Mouse (Mus musculus) intestine, embryonic 16.5 days (tissue): Measurements from ENCODE around the gene Arf3. TPM values are rescaled to one million over a fixed set of nuclear protein-coding genes. Genes with fewer than 3 reads are reported as not detected.

Experiments used
- ATAC-seq: fragments of 200-750 bp; cut with Nextera tagmentation; 2 replicates; pipeline ENCODE4 v1.8.0; 2017; ENCODE audit warnings: moderate TSS enrichment, moderate library complexity
- H3K27ac ChIP-seq: fragments of 300-500 bp; sonication (generic); 2 replicates; pipeline ENCODE4 v1.5.1; 2014; ENCODE audit warnings: mild to moderate bottlenecking, low read length
- H3K27me3 ChIP-seq: fragments of 300-500 bp; sonication (generic); replicated peaks from 2 replicates; pipeline ENCODE4 v1.6.1; 2014; ENCODE audit warnings: low read length, control low read depth, mixed read lengths; ENCODE audit not compliant: control insufficient read depth, insufficient read depth
- H3K36me3 ChIP-seq: fragments of 300-500 bp; sonication (generic); 2 replicates; pipeline ENCODE4 v1.6.1; 2014; ENCODE audit warnings: low read length, control low read depth; ENCODE audit not compliant: control insufficient read depth, insufficient read depth
- H3K4me1 ChIP-seq: fragments of 300-500 bp; sonication (generic); 2 replicates; pipeline ENCODE4 v1.6.1; 2014; ENCODE audit warnings: low read length, control low read depth, mixed read lengths; ENCODE audit not compliant: control insufficient read depth, insufficient read depth
- H3K4me2 ChIP-seq: fragments of 300-500 bp; sonication (generic); 2 replicates; pipeline ENCODE4 v1.6.1; 2014; ENCODE audit warnings: low read depth, low read length, control low read depth
- H3K4me3 ChIP-seq: fragments of 300-500 bp; sonication (generic); 2 replicates; pipeline ENCODE4 v1.5.1; 2014; ENCODE audit warnings: mild to moderate bottlenecking, low read length
- H3K9ac ChIP-seq: fragments of 300-500 bp; sonication (generic); 2 replicates; pipeline ENCODE4 v1.6.1; 2014; ENCODE audit warnings: low read depth, low read length
- H3K9me3 ChIP-seq: fragments of 300-500 bp; sonication (generic); 2 replicates; pipeline ENCODE4 v1.6.1; 2016; ENCODE audit warnings: low read length, control low read depth; ENCODE audit not compliant: control insufficient read depth
- WGBS: fragments of 180-500 bp; shearing (Covaris S2); extraction: QIAGEN DNeasy Blood & Tissue Kit; methylation state at CpG from one replicate; pipeline ENCODE4 v1.1.7; 2014; 5-methylcytosine and 5-hydroxymethylcytosine counted together
- polyA plus RNA-seq: library from polyadenylated mRNA; unstranded; fragments of >200 nt; fragmentation: Nextera tagmentation; extraction: Ambion mirVana; gene quantifications from 2 replicates; pipeline ENCODE4 v1.2.1, GENCODE M21; 2015

The Arf3 gene
- polyA plus RNA-seq, 1 experiment from 2014 or later: 35.4 TPM

GRCm38 (mm10) chr15:98771813-98772425, 8.9 kb upstream of the Arf3 start:
- Histone ChIP-seq H3K27me3 (peaks cover 41% of the 10 kb centered on the region), H3K4me2 (peak overlapping the region; percentile 62), H3K4me3 (peak overlapping the region; percentile 40), H3K9me3 (no peaks in the 10 kb centered on the region), H3K36me3 (no peaks in the 10 kb centered on the region), H3K27ac (no peak overlapping the region), H3K4me1 (peaks cover 11% of the 10 kb centered on the region), H3K9ac (0 out of 2 replicates have a peak overlapping the region, but pooled peaks have one; percentile 59)
- 10% methylated on average over 12 of the region's 12 CpGs for WGBS
- ATAC-seq: no peak

DNA sequence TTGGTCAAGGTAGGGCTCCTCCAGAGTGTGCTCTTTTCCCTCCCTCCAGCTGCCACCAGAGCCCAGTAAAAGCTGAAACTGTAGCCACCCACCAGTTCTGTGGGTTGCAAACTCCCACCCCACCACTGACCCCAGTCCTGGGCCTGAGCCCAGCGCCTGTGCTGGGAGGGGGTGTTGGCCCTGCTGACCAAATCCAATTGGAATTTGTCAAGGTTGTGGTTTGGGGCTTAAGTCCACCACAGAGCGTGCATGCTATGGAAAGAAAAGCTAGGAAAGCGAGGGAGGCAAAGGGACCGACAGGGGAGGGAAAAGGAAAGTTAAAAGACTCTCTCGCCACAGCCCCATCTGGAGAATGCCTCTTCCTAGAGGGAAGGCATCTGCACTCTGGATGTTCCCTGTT, 5.2 kb upstream of the Arf3 start:
- Histone ChIP-seq H3K27me3 (peaks cover 14% of the 10 kb centered on the region), H3K4me1 (peaks cover 7% of the 10 kb centered on the region), H3K4me3 (no peak overlapping the region), H3K9me3 (no peaks in the 10 kb centered on the region), H3K27ac (no peak overlapping the region), H3K36me3 (no peaks in the 10 kb centered on the region), H3K4me2 (no peak overlapping the region), H3K9ac (no peak overlapping the region)
- no peak for ATAC-seq
- 34% methylated on average over 5 of the region's 5 CpGs for WGBS

DNA sequence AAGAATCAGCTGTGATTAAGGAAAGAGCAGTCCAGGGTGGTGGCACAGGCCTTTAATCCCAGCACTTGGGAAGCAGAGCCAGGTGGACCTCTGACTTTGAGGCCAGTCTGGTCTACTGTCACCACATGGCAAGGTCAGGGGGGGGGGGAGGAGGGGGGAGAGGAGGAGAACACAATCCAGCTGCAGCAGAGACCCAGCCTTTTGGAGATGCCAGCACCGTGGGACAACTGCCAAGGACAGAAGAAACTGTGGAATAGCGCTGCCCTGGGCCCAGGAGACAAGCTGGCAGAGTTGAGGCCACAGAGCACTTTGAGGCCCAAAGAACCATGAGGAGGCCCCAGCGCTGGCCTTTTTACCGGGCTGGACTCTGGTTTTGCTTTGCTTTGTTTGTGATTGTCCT, 2.9 kb upstream of the Arf3 start:
- peaks cover 12% of the 10 kb centered on the region for H3K4me1 ChIP-seq
- H3K27me3 ChIP-seq: peaks cover under 1% of the 10 kb centered on the region; the same call in 1 of the 2 replicates
- WGBS: 71% methylated on average over 4 of the region's 4 CpGs
- H3K9ac ChIP-seq: no peak overlapping the region
- H3K36me3 ChIP-seq: no peaks in the 10 kb centered on the region
- no peak overlapping the region for H3K27ac ChIP-seq
- no peaks in the 10 kb centered on the region for H3K9me3 ChIP-seq
- ATAC-seq: no peak
- no peak overlapping the region for H3K4me3 ChIP-seq
- H3K4me2 ChIP-seq: no peak overlapping the region

GRCm38 (mm10) chr15:98762201-98762621, 803 bp downstream of the Arf3 start:
- H3K36me3 ChIP-seq: peaks cover 3% of the 10 kb centered on the region; the same call in 1 of the 2 replicates
- H3K27ac ChIP-seq: peak overlapping the region; percentile 88
- peaks cover 12% of the 10 kb centered on the region for H3K4me1 ChIP-seq
- H3K9me3 ChIP-seq: no peaks in the 10 kb centered on the region
- peak overlapping the region; percentile 96 for H3K9ac ChIP-seq
- no peaks in the 10 kb centered on the region for H3K27me3 ChIP-seq
- ATAC-seq: peak; percentile 86
- H3K4me2 ChIP-seq: peak overlapping the region; percentile 93
- WGBS: 0% methylated on average over 21 of the region's 24 CpGs
- H3K4me3 ChIP-seq: peak overlapping the region; percentile 97

- no peaks in the 10 kb centered on the region for H3K9me3 ChIP-seq
- WGBS: 85% methylated on average over 2 of the region's 2 CpGs
- peaks cover 3% of the 10 kb centered on the region for H3K36me3 ChIP-seq
- H3K27me3 ChIP-seq: no peaks in the 10 kb centered on the region
- H3K4me2 ChIP-seq: no peak overlapping the region
- H3K4me1 ChIP-seq: 0 out of 2 replicates have a peak, but pooled peaks cover 3% of the 10 kb centered on the region
- no peak overlapping the region for H3K27ac ChIP-seq
- H3K4me3 ChIP-seq: no peak overlapping the region
- H3K9ac ChIP-seq: no peak overlapping the region
- ATAC-seq: no peak
These were observed 8.9 kb downstream of the Arf3 start for GRCm38 (mm10) chr15:98754125-98754524.

GRCm38 (mm10) chr15:98753021-98753423, 10.0 kb downstream of the Arf3 start:
- Histone ChIP-seq H3K9me3 (no peaks in the 10 kb centered on the region), H3K36me3 (no peaks in the 10 kb centered on the region; the same call in 1 of the 2 replicates), H3K4me2 (no peak overlapping the region), H3K9ac (no peak overlapping the region), H3K4me3 (no peak overlapping the region), H3K4me1 (peaks cover 7% of the 10 kb centered on the region), H3K27ac (no peak overlapping the region), H3K27me3 (no peaks in the 10 kb centered on the region)
- WGBS: 55% methylated on average over 8 of the region's 8 CpGs
- ATAC-seq: peak; percentile 77

DNA sequence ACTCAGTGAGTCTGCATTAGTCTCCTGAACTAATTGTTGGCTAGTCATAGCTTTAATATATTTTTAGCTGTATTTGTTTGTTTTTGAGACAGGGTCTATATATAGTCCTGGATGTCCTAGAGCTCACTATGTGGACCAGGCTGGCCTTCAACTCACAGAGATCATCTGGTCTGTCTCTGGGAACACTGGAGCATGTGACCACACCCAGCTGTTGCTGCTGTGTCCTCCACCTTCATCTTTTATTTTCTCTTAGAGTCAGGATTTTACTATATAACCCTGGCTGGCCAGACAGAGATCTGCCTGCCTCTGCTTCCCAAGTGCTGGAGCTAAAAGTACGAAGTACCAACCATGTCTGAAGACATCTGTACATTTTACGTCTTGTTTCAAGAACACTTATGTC, 13.9 kb downstream of the Arf3 start:
- Histone ChIP-seq H3K9me3 (no peaks in the 10 kb centered on the region), H3K4me1 (peaks cover 6% of the 10 kb centered on the region), H3K27me3 (no peaks in the 10 kb centered on the region), H3K4me2 (no peak overlapping the region), H3K27ac (no peak overlapping the region), H3K9ac (no peak overlapping the region), H3K36me3 (no peaks in the 10 kb centered on the region; the same call in 1 of the 2 replicates), H3K4me3 (no peak overlapping the region)
- 100% methylated on average over 2 of the region's 2 CpGs for WGBS
- ATAC-seq: no peak

DNA sequence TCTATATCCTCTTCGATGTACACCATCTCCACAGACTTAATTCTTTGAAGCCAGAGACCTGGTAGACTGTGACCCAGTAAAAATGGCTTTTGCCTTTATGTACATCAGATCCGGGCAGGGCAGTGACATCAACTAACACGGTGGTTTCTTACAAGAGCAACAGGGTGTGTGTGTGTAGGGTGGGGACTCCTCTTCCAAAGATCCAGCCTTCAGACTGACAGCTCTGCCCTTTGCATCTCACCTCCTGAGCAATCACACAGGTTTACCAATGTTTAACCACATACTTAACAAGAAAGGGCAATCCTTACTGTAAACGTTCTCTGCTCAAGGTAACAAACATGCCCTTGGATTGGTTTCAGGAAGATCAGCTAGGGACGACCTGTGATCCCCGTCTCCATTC, 15.7 kb downstream of the Arf3 start:
- Histone ChIP-seq H3K27ac (no peak overlapping the region), H3K4me2 (no peak overlapping the region), H3K4me3 (no peak overlapping the region), H3K9ac (no peak overlapping the region), H3K27me3 (no peaks in the 10 kb centered on the region), H3K36me3 (no peaks in the 10 kb centered on the region; the same call in 1 of the 2 replicates), H3K9me3 (no peaks in the 10 kb centered on the region), H3K4me1 (peaks cover 6% of the 10 kb centered on the region)
- WGBS: 64% methylated on average over 6 of the region's 6 CpGs
- peak; percentile 78 for ATAC-seq

- H3K9ac ChIP-seq: no peak overlapping the region
- no peaks in the 10 kb centered on the region for H3K27me3 ChIP-seq
- H3K9me3 ChIP-seq: no peaks in the 10 kb centered on the region
- no peak overlapping the region for H3K4me2 ChIP-seq
- no peak overlapping the region for H3K27ac ChIP-seq
- no peak overlapping the region for H3K4me3 ChIP-seq
- no peak for ATAC-seq
- WGBS: 76% methylated on average over 10 of the region's 10 CpGs
- peaks cover 6% of the 10 kb centered on the region for H3K4me1 ChIP-seq
- H3K36me3 ChIP-seq: no peaks in the 10 kb centered on the region; the same call in 1 of the 2 replicates
These were observed 16.6 kb downstream of the Arf3 start for GRCm38 (mm10) chr15:98746344-98746965.
